Mouse (Mus musculus) intestine, postnatal 0 days (tissue): ENCODE results near the gene 1700001O22Rik. TPM values are rescaled to one million over a fixed set of nuclear protein-coding genes. Genes with fewer than 3 reads are reported as not detected.
A peak's percentile ranks its signal among the peaks of the same experiment; 100 is the strongest.

Source experiments
- ATAC-seq: fragments of 200-750 bp; cut with Nextera tagmentation; 2 replicates; pipeline ENCODE4 v1.8.0; 2017; ENCODE audit warnings: mild to moderate bottlenecking, moderate TSS enrichment, moderate library complexity
- H3K27ac ChIP-seq: fragments of 300-500 bp; sonication (generic); 2 replicates; pipeline ENCODE4 v1.5.1; 2014; ENCODE audit warnings: mild to moderate bottlenecking, low read depth, low read length, moderate library complexity
- H3K27me3 ChIP-seq: fragments of 300-500 bp; sonication (generic); replicated peaks from 2 replicates; pipeline ENCODE4 v1.6.1; 2014; ENCODE audit warnings: low read length, mixed read lengths; ENCODE audit not compliant: control insufficient read depth, insufficient read depth
- H3K36me3 ChIP-seq: fragments of 300-500 bp; sonication (generic); 2 replicates; pipeline ENCODE4 v1.6.1; 2014; ENCODE audit warnings: mild to moderate bottlenecking, moderate library complexity; ENCODE audit not compliant: control insufficient read depth, insufficient read depth
- H3K4me1 ChIP-seq: fragments of 300-500 bp; sonication (generic); replicated peaks from 2 replicates; pipeline ENCODE4 v1.6.1; 2014; ENCODE audit warnings: antibody characterized with exemption, low read length, mixed read lengths; ENCODE audit not compliant: control insufficient read depth, insufficient read depth
- H3K4me2 ChIP-seq: fragments of 300-500 bp; sonication (generic); replicated peaks from 2 replicates; pipeline ENCODE4 v1.6.1; 2014; ENCODE audit warnings: low read depth, mild to moderate bottlenecking, moderate library complexity
- H3K4me3 ChIP-seq: fragments of 300-500 bp; sonication (generic); 2 replicates; pipeline ENCODE4 v1.5.1; 2014; ENCODE audit warnings: low read depth, low read length
- H3K9ac ChIP-seq: fragments of 300-500 bp; sonication (generic); 2 replicates; pipeline ENCODE4 v1.6.1; 2014; ENCODE audit warnings: mild to moderate bottlenecking, low read depth, low read length
- H3K9me3 ChIP-seq: fragments of 300-500 bp; sonication (generic); 2 replicates; pipeline ENCODE4 v1.6.1; 2016; ENCODE audit warnings: mixed run types; ENCODE audit not compliant: control insufficient read depth
- CTCF ChIP-seq: sonication (generic); IDR thresholded peaks from 2 replicates; pipeline ENCODE4 v1.5.1; 2016; ENCODE audit warnings: low read depth, mild to moderate bottlenecking, control low read depth, antibody characterized with exemption, moderate library complexity
- WGBS: fragments of 180-500 bp; shearing (Covaris S2); extraction: QIAGEN DNeasy Blood & Tissue Kit; methylation state at CpG from one replicate; pipeline ENCODE4 v1.1.7; 2014; 5-methylcytosine and 5-hydroxymethylcytosine counted together
- polyA plus RNA-seq: library from polyadenylated mRNA; unstranded; fragments of >200 nt; fragmentation: Nextera tagmentation; extraction: Ambion mirVana; gene quantifications from 2 replicates; pipeline ENCODE4 v1.2.1, GENCODE M21; 2015

1700001O22Rik gene
- polyA plus RNA-seq, 1 experiment from 2014 or later: 0.60 TPM

DNA sequence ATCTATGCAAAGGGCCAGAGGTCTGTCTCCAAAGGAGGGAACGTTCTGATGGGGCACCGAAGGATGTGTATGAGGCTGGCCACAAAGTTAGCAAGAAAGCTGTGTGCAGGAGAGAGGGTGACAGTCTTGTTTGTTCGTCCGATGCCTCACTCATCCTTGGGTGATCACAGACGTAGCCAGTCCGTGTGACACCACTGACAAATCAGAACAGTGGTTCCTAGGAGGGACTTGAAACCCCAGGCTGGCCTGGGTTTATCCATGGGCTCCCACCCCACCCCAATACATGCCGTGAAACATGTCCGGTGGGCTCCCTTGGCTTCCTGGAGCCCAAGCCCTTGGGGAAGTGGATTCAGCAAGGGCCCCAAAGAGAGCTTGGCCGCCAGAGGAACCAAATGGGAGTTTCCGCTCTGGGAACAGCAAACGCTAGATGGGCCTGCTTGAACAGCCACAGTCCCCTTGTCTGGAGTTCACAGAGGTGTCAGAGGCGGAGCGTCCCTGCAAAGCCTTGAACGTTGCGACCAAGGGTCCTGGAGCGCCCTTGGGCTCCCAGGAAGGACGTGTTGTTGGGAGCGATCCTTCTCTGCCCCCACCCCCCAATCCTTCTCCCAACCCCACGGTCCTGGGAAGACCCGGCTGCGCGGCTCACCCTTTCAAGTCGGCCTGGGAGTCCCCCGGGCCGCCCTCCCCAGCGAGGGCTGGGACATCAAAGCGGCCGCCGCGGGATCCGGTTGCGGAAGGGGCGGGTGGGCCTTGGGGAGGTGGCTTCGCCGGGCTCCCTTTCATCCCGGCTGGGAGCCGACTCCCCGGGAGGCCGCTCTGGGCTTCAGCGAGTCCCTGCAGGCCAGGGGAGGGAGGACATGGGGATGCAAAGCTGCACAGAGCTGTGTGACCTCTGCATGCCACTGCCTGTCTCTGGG is 19.1 kb downstream of the 1700001O22Rik start:
- TF ChIP-seq CTCF: no peak; the same call in 1 of the 2 replicates
- WGBS: 12% methylated on average over 40 of the region's 40 CpGs
- H3K4me1 ChIP-seq: 0 out of 2 replicates have a peak, but pooled peaks cover 5% of the 10 kb centered on the region
- H3K4me2 ChIP-seq: peak overlapping the region; percentile 65
- no peaks in the 10 kb centered on the region for H3K9me3 ChIP-seq
- ATAC-seq: 0 out of 2 replicates have a peak, but pooled peaks have one; percentile 43
- H3K27me3 ChIP-seq: no peaks in the 10 kb centered on the region
- H3K4me3 ChIP-seq: peak overlapping the region; percentile 26
- H3K36me3 ChIP-seq: no peaks in the 10 kb centered on the region
- H3K9ac ChIP-seq: peak overlapping the region; percentile 43
- H3K27ac ChIP-seq: peak overlapping the region; percentile 67

DNA sequence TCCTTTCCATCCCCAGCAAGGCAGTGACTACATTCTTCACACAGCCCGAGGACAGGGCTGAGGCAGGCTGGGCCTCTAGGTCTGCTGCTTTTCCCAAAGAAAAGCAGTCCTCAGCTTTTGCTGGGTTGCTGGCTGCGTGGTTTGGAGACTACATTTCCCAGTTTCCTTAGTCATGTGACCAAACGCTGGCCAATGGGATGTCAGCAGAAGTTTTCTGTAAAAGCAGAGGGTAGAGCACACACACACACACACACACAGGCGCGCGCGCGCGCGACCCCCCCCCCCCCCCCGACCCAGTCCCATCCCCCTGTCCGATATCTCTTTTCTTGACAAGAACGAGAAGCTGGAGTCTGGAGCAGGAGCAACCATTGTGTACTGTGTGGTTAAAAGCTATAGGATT is 20.1 kb downstream of the 1700001O22Rik start:
- Histone ChIP-seq H3K4me3 (0 out of 2 replicates have a peak overlapping the region, but pooled peaks have one; percentile 5), H3K27me3 (no peaks in the 10 kb centered on the region), H3K9ac (no peak overlapping the region; the same call in 1 of the 2 replicates), H3K9me3 (no peaks in the 10 kb centered on the region), H3K4me1 (0 out of 2 replicates have a peak, but pooled peaks cover 5% of the 10 kb centered on the region), H3K36me3 (no peaks in the 10 kb centered on the region), H3K27ac (no peak overlapping the region), H3K4me2 (peak overlapping the region; percentile 65)
- ATAC-seq: peak; percentile 18
- TF ChIP-seq CTCF: no peak
- WGBS: under 1% methylated on average over 13 of the region's 13 CpGs

DNA sequence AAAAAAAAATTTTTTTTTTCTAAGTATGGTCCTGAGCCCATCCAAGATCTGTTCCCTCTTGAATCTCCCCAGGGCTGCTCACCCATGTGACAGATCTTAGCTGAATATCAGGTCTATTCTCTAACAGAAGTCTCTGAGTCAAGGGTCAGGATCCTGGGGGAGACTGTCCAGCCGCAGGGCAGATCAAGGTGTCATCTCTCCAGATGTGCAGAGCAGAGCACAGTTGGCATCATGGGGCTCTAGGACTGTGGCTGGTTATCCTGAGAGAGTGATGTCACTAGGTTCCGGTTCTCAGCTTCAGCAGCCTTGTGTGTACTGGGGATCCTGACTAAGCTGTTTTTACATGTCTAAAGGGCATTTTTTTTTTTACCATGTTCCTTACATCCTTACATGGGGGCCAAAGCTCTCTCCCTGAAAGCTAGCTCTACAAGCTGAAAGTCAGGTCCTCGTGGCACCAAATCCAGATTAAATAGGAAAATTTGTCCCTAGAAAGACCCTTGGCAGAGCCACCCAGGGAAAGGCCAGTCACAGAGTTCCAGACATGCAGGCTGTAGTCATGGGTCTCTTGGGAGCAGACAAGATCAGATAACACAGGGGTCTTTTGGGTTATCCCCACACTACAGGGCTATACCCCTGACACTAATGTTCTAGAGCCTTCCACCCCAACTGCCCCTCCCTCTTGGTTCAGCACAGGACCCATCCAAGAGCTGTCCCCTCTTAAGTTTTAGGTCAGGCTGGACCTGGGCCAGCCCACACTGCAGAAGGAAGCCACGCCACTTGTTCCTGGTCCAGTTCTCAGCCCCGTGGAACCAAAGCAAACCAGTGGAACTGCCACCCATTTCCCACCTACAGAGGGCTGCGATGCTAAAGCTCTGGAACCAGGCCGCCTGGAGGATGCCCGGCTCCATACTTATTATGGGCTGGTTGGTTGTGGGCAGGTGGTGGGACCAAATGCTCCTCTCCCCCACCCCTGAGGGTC is 20.9 kb downstream of the 1700001O22Rik start:
- Histone ChIP-seq H3K4me1 (0 out of 2 replicates have a peak, but pooled peaks cover 5% of the 10 kb centered on the region), H3K4me2 (peak overlapping the region; percentile 65), H3K36me3 (no peaks in the 10 kb centered on the region), H3K27ac (no peak overlapping the region), H3K27me3 (no peaks in the 10 kb centered on the region), H3K9ac (no peak overlapping the region), H3K9me3 (no peaks in the 10 kb centered on the region), H3K4me3 (no peak overlapping the region)
- WGBS: 81% methylated on average over 8 of the region's 8 CpGs
- no peak for TF ChIP-seq CTCF
- no peak for ATAC-seq

DNA sequence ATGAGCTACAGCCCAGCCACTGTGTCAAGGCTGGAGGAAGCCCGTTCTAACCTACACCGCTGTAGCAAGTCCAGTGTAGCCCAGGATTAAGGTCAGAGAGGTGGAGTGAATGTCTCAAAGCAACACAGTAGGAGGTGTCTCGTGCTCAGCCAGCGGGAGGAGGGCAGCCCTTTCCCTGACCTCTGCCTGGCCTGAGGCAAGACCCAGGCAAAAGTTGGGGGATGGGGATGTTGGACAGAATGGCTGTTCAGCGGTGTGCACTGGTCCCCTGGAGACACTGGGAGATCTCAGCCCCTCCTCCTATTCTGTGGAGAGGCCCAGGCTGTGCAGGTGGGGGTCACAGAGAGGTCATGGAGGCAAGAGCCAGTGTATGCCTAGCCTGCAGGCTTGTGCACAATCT is 24.2 kb downstream of the 1700001O22Rik start:
- H3K27me3 ChIP-seq: no peaks in the 10 kb centered on the region; the same call in 1 of the 2 replicates
- WGBS: 26% methylated on average over 5 of the region's 5 CpGs
- H3K9me3 ChIP-seq: no peaks in the 10 kb centered on the region
- no peak for ATAC-seq
- no peak overlapping the region for H3K4me2 ChIP-seq
- H3K27ac ChIP-seq: no peak overlapping the region
- no peak for TF ChIP-seq CTCF
- H3K9ac ChIP-seq: no peak overlapping the region
- H3K36me3 ChIP-seq: no peaks in the 10 kb centered on the region
- no peak overlapping the region for H3K4me3 ChIP-seq
- 0 out of 2 replicates have a peak, but pooled peaks cover 3% of the 10 kb centered on the region for H3K4me1 ChIP-seq

DNA sequence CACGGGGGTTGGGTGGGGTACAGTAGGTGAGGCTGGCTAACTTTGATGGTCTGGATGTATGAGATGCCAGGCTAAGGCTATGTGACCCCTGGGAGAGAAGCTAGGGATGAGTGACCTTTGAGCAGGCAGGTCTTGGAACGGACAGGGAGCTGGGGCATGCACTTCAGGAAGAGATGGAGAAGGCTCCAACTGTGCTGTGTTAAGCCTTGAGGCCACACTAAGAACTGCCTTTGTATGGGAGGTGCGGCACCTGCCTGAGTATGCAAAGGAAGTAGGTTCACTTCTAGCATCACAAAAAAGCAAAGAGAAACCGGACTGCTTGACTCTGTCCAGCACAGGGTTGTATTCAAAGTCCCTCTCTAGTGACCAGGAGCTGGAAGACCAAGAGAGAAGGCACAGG is 25.2 kb downstream of the 1700001O22Rik start:
- Histone ChIP-seq H3K4me2 (no peak overlapping the region), H3K27ac (no peak overlapping the region)
- ATAC-seq: no peak

More for the DNA sequence above, 25.2 kb downstream of the 1700001O22Rik start:
- TF ChIP-seq CTCF: no peak
- Histone ChIP-seq H3K9me3 (no peaks in the 10 kb centered on the region), H3K4me1 (no peaks in the 10 kb centered on the region), H3K36me3 (no peaks in the 10 kb centered on the region), H3K4me3 (no peak overlapping the region), H3K9ac (no peak overlapping the region), H3K27me3 (no peaks in the 10 kb centered on the region; the same call in 1 of the 2 replicates)
- 78% methylated on average over 4 of the region's 4 CpGs for WGBS
